Mouse (Mus musculus): ENCODE measurements around the gene Hap1. TPM values are rescaled to one million over a fixed set of nuclear protein-coding genes. Genes with fewer than 3 reads are reported as not detected.
A peak's percentile ranks its signal among the peaks of the same experiment; 100 is the strongest.
"Not testable (repeated sequence)": the region's sequence is repeated elsewhere in the genome, so short reads cannot be mapped to it uniquely, and the experiment has no call there.

Gene Hap1
- polyA plus RNA-seq, 1 experiment from 2014 or later = 3.0 TPM

GRCm38 (mm10) chr11:100327761-100328160, 28.2 kb downstream of the Hap1 start:
- H3K27ac ChIP-seq (ENCODE audit: low read depth, low read length) = no peak overlapping the region
- WGBS (ENCODE audit: insufficient replicate concordance) = 73% methylated on average over 6 of the region's 6 CpGs
- H3K9ac ChIP-seq (ENCODE audit: low read depth, low read length) = no peak overlapping the region
- no peak for ATAC-seq (replicated peaks; ENCODE audit: insufficient number of reproducible peaks, low FRiP score, low TSS enrichment)
- H3K4me2 ChIP-seq = no peak overlapping the region
- no peaks in the 10 kb centered on the region for H3K27me3 ChIP-seq (ENCODE audit: control insufficient read depth, insufficient read depth, low read length)
- H3K4me1 ChIP-seq (ENCODE audit: control insufficient read depth, insufficient read depth, low read length) = peaks cover 7% of the 10 kb centered on the region; the same call in 1 of the 2 replicates
- no peaks in the 10 kb centered on the region for H3K36me3 ChIP-seq (ENCODE audit: control insufficient read depth, insufficient read depth, low read length)
- no peaks in the 10 kb centered on the region for H3K9me3 ChIP-seq (replicated peaks; ENCODE audit: control insufficient read depth, low read length)
- H3K4me3 ChIP-seq (ENCODE audit: low read depth, low read length) = no peak overlapping the region

DNA sequence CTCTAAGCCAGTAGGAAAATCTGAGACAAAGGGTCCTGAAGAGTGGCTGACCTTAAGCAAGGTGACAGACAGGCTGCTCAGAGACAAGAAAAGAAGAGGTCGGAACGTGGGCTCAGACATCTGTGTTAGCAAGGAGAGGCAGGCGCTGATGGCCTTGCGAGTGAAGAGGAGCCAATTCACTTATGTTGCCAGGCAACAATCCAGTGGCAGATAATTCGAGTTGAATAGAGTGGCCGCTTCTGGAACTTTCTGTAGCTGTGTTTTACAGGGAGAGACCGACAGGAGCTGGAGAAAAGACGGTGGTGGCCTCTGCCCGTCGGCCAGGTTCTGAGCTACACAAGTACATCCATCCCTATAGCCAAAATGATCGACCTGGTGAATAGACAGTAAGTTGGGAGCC, 28.6 kb downstream of the Hap1 start:
- Histone ChIP-seq H3K27ac (ENCODE audit: low read depth, low read length) (peak overlapping the region; percentile 50; the same call in 1 of the 2 replicates), H3K4me2 (no peak overlapping the region), H3K27me3 (ENCODE audit: control insufficient read depth, insufficient read depth, low read length) (no peaks in the 10 kb centered on the region), H3K4me3 (ENCODE audit: low read depth, low read length) (no peak overlapping the region), H3K9ac (ENCODE audit: low read depth, low read length) (no peak overlapping the region), H3K36me3 (ENCODE audit: control insufficient read depth, insufficient read depth, low read length) (no peaks in the 10 kb centered on the region), H3K9me3 (replicated peaks; ENCODE audit: control insufficient read depth, low read length) (no peaks in the 10 kb centered on the region), H3K4me1 (ENCODE audit: control insufficient read depth, insufficient read depth, low read length) (peaks cover 7% of the 10 kb centered on the region; the same call in 1 of the 2 replicates)
- WGBS (ENCODE audit: insufficient replicate concordance) = 49% methylated on average over 11 of the region's 11 CpGs
- ATAC-seq (replicated peaks; ENCODE audit: insufficient number of reproducible peaks, low FRiP score, low TSS enrichment) = no peak

DNA sequence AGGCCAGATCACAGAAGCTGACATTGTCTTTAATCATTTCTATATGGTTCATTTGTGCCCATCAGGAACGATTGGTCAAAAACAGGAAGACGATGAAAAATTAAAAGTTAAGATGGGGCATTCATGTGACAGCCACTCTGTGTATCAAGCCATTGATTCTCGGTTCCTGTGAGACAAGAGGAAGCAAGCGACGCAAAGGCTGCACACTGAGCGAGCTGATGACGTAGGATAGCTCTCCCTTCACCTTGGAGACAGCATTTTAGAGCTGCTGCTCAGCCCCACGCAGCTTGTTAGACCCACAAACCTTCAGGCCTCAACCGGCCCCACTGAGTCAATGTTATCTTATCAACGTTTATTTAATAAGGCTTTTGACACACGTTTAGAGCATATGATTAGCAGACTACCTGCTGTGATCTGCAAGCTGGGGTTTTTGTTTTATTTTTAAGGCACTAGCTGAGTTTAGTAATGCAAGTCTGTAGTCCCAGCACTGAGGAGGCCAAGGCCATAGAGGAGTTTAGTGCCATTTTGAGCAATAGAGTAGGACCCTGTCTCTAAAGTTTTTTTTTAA, 30.8 kb downstream of the Hap1 start:
- H3K9me3 ChIP-seq (replicated peaks; ENCODE audit: control insufficient read depth, low read length) = no peaks in the 10 kb centered on the region
- H3K27ac ChIP-seq (ENCODE audit: low read depth, low read length) = no peak overlapping the region
- peaks cover 9% of the 10 kb centered on the region for H3K36me3 ChIP-seq (ENCODE audit: control insufficient read depth, insufficient read depth, low read length)
- no peak for ATAC-seq (replicated peaks; ENCODE audit: insufficient number of reproducible peaks, low FRiP score, low TSS enrichment)
- 74% methylated on average over 11 of the region's 11 CpGs for WGBS (ENCODE audit: insufficient replicate concordance)
- H3K9ac ChIP-seq (ENCODE audit: low read depth, low read length) = no peak overlapping the region
- no peak overlapping the region for H3K4me2 ChIP-seq
- peaks cover 7% of the 10 kb centered on the region; the same call in 1 of the 2 replicates for H3K4me1 ChIP-seq (ENCODE audit: control insufficient read depth, insufficient read depth, low read length)
- no peaks in the 10 kb centered on the region for H3K27me3 ChIP-seq (ENCODE audit: control insufficient read depth, insufficient read depth, low read length)
- H3K4me3 ChIP-seq (ENCODE audit: low read depth, low read length) = no peak overlapping the region

- Histone ChIP-seq H3K27me3 (ENCODE audit: control insufficient read depth, insufficient read depth, low read length) (no peaks in the 10 kb centered on the region), H3K36me3 (ENCODE audit: control insufficient read depth, insufficient read depth, low read length) (peaks cover 9% of the 10 kb centered on the region), H3K9ac (ENCODE audit: low read depth, low read length) (no peak overlapping the region), H3K4me2 (no peak overlapping the region), H3K27ac (ENCODE audit: low read depth, low read length) (no peak overlapping the region), H3K4me3 (ENCODE audit: low read depth, low read length) (no peak overlapping the region), H3K4me1 (ENCODE audit: control insufficient read depth, insufficient read depth, low read length) (peaks cover 7% of the 10 kb centered on the region; the same call in 1 of the 2 replicates), H3K9me3 (replicated peaks; ENCODE audit: control insufficient read depth, low read length) (no peaks in the 10 kb centered on the region)
- ATAC-seq (replicated peaks; ENCODE audit: insufficient number of reproducible peaks, low FRiP score, low TSS enrichment) = no peak
- WGBS (ENCODE audit: insufficient replicate concordance) = 10% methylated on average over 3 of the region's 3 CpGs
These were observed 32.4 kb downstream of the Hap1 start for GRCm38 (mm10) chr11:100323578-100323977.

- ATAC-seq (replicated peaks; ENCODE audit: insufficient number of reproducible peaks, low FRiP score, low TSS enrichment) = no peak
- Histone ChIP-seq H3K9me3 (replicated peaks; ENCODE audit: control insufficient read depth, low read length) (no peaks in the 10 kb centered on the region), H3K4me2 (no peak overlapping the region), H3K27me3 (ENCODE audit: control insufficient read depth, insufficient read depth, low read length) (no peaks in the 10 kb centered on the region), H3K36me3 (ENCODE audit: control insufficient read depth, insufficient read depth, low read length) (peaks cover 9% of the 10 kb centered on the region), H3K4me3 (ENCODE audit: low read depth, low read length) (no peak overlapping the region), H3K27ac (ENCODE audit: low read depth, low read length) (no peak overlapping the region), H3K4me1 (ENCODE audit: control insufficient read depth, insufficient read depth, low read length) (peaks cover 7% of the 10 kb centered on the region; the same call in 1 of the 2 replicates), H3K9ac (ENCODE audit: low read depth, low read length) (no peak overlapping the region)
- WGBS (ENCODE audit: insufficient replicate concordance) = 60% methylated on average over 3 of the region's 3 CpGs
These were observed 33.2 kb downstream of the Hap1 start for GRCm38 (mm10) chr11:100322591-100323258.

DNA sequence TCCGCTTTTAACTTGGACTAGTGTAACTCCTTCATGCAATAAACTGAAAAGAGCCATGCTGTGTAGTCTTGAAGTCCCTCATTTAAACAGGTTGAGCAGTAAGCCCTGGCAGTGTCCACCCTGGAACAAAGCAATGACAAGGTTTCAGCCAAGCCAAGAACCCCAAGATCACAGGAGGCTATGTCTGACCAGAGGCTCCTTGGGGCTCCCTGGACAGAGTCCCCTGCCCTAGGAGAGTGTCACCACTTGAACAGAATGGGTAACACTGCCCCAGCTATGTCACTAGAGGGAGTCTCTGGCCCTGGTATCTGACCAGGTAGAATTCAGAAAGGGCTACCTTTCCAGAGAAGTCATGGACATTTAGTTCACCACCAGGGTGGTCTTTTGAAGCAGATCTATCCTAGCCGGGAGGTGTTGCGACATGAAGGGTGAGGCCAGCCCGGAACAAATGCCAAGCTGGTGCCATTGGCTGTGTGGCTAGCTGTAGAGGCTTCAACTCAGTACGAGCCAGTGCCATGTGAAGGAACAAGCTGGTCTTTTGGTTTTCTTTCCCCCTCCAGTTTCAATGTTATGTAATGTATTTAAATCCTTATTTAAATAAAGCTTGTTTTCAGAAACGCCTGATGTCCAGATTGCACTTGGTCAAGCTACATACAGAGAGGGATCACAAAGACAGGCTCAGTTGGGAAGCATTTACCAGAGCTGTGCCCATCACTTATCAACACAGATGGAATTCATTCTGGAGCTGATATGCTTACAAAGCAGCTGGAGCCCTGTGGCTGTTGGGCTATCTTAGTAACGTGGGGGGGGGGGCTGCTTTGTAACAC, 34.2 kb downstream of the Hap1 start:
- ATAC-seq (replicated peaks; ENCODE audit: insufficient number of reproducible peaks, low FRiP score, low TSS enrichment); H3K4me2 ChIP-seq; H3K9ac ChIP-seq (ENCODE audit: low read depth, low read length); H3K27ac ChIP-seq (ENCODE audit: low read depth, low read length); H3K4me3 ChIP-seq (ENCODE audit: low read depth, low read length); H3K9me3 ChIP-seq (replicated peaks; ENCODE audit: control insufficient read depth, low read length); H3K27me3 ChIP-seq (ENCODE audit: control insufficient read depth, insufficient read depth, low read length); H3K36me3 ChIP-seq (ENCODE audit: control insufficient read depth, insufficient read depth, low read length); H3K4me1 ChIP-seq (ENCODE audit: control insufficient read depth, insufficient read depth, low read length): not testable (repeated sequence)
- 76% methylated on average over 7 of the region's 7 CpGs for WGBS (ENCODE audit: insufficient replicate concordance)

DNA sequence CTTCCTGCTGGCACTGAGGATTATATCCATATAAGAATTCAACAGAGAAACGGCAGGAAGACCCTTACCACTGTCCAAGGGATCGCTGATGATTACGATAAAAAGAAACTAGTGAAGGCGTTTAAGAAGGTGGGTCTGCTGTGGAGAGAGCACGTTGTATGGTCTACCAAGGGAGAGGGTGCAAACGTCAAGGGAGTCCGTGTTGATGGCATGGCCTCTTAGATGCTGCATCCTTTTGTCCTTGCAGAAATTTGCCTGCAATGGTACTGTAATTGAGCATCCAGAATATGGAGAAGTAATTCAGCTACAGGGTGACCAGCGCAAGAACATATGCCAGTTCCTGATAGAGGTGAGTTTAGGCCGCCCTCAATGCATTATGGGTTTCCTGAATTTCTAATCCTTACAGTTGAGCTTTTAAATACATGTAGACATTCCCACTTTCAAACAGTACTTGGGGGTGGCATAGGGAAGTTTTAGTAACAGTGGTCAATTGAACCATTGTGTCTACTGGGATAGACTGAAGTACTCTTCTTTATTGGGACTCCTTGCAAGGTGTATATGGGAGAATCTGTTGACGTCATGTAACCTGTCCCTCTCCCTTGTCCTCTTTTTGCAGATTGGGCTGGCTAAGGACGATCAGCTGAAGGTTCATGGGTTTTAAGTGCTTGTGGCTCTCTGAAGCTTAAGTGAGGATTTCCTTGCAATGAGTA, 35.1 kb downstream of the Hap1 start:
- not testable (repeated sequence) for H3K36me3 ChIP-seq (ENCODE audit: control insufficient read depth, insufficient read depth, low read length); ATAC-seq (replicated peaks; ENCODE audit: insufficient number of reproducible peaks, low FRiP score, low TSS enrichment); H3K4me1 ChIP-seq (ENCODE audit: control insufficient read depth, insufficient read depth, low read length); H3K27me3 ChIP-seq (ENCODE audit: control insufficient read depth, insufficient read depth, low read length); H3K9me3 ChIP-seq (replicated peaks; ENCODE audit: control insufficient read depth, low read length)
- Histone ChIP-seq H3K4me2 (peak overlapping the region; percentile 85), H3K9ac (ENCODE audit: low read depth, low read length) (peak overlapping the region; percentile 98), H3K27ac (ENCODE audit: low read depth, low read length) (peak overlapping the region; percentile 99), H3K4me3 (ENCODE audit: low read depth, low read length) (peak overlapping the region; percentile 88)
- WGBS (ENCODE audit: insufficient replicate concordance) = 16% methylated on average over 11 of the region's 11 CpGs

- WGBS (ENCODE audit: insufficient replicate concordance) = 0% methylated on average over 38 of the region's 40 CpGs
- Histone ChIP-seq H3K9ac (ENCODE audit: low read depth, low read length) (peak overlapping the region; percentile 98), H3K4me2 (peak overlapping the region; percentile 85), H3K4me1 (ENCODE audit: control insufficient read depth, insufficient read depth, low read length) (no peaks in the 10 kb centered on the region), H3K27me3 (ENCODE audit: control insufficient read depth, insufficient read depth, low read length) (no peaks in the 10 kb centered on the region), H3K27ac (ENCODE audit: low read depth, low read length) (peak overlapping the region; percentile 99), H3K9me3 (replicated peaks; ENCODE audit: control insufficient read depth, low read length) (no peaks in the 10 kb centered on the region), H3K4me3 (ENCODE audit: low read depth, low read length) (peak overlapping the region; percentile 88), H3K36me3 (ENCODE audit: control insufficient read depth, insufficient read depth, low read length) (peaks cover 9% of the 10 kb centered on the region)
- peak; percentile 86 for ATAC-seq (replicated peaks; ENCODE audit: insufficient number of reproducible peaks, low FRiP score, low TSS enrichment)
These were observed 35.7 kb downstream of the Hap1 start for GRCm38 (mm10) chr11:100320172-100320630.
